Mouse (Mus musculus) liver, embryonic 13.5 days (tissue): ENCODE results near the gene Cfl2. TPM values are rescaled to one million over a fixed set of nuclear protein-coding genes. Genes with fewer than 3 reads are reported as not detected.

Experiments
- ATAC-seq: fragments of 200-750 bp; cut with Nextera tagmentation; 2 replicates; pipeline ENCODE4 v1.8.0; 2017; ENCODE audit warnings: low read depth, mild to moderate bottlenecking, moderate number of reproducible peaks, moderate library complexity
- DNase-seq: peaks from one replicate; pipeline ENCODE4 v3.0.0; 2022
- H3K27ac ChIP-seq: fragments of 300-500 bp; sonication (generic); 2 replicates; pipeline ENCODE4 v1.5.1; 2015; ENCODE audit warnings: moderate library complexity, mild to moderate bottlenecking, inconsistent platforms
- H3K27me3 ChIP-seq: fragments of 300-500 bp; sonication (generic); 2 replicates; pipeline ENCODE4 v1.6.1; 2015; ENCODE audit warnings: mild to moderate bottlenecking, inconsistent platforms
- H3K36me3 ChIP-seq: fragments of 300-500 bp; sonication (generic); 2 replicates; pipeline ENCODE4 v1.6.1; 2015; ENCODE audit warnings: mild to moderate bottlenecking, inconsistent platforms
- H3K4me1 ChIP-seq: fragments of 300-500 bp; sonication (generic); replicated peaks from 2 replicates; pipeline ENCODE4 v1.6.1; 2015; ENCODE audit warnings: inconsistent platforms
- H3K4me2 ChIP-seq: fragments of 300-500 bp; sonication (generic); 2 replicates; pipeline ENCODE4 v1.6.1; 2015; ENCODE audit warnings: inconsistent platforms, mild to moderate bottlenecking, moderate library complexity
- H3K4me3 ChIP-seq: fragments of 300-500 bp; sonication (generic); replicated peaks from 2 replicates; pipeline ENCODE4 v1.5.1; 2015; ENCODE audit warnings: mild to moderate bottlenecking, inconsistent platforms
- H3K9ac ChIP-seq: fragments of 300-500 bp; sonication (generic); 2 replicates; pipeline ENCODE4 v1.6.1; 2015; ENCODE audit warnings: mild to moderate bottlenecking, inconsistent platforms
- H3K9me3 ChIP-seq: fragments of 300-500 bp; sonication (generic); replicated peaks from 2 replicates; pipeline ENCODE4 v1.6.1; 2016; ENCODE audit warnings: inconsistent platforms
- WGBS: fragments of 180-500 bp; shearing (Covaris S2); methylation state at CpG from one replicate; pipeline ENCODE4 v1.1.7; 2015; ENCODE audit not compliant: insufficient replicate concordance; 5-methylcytosine and 5-hydroxymethylcytosine counted together
- polyA plus RNA-seq: library from polyadenylated mRNA; unstranded; fragments of >200 nt; fragmentation: Nextera tagmentation; extraction: Ambion mirVana; gene quantifications from 2 replicates; pipeline ENCODE4 v1.2.1, GENCODE M21; 2015

Cfl2 gene
- polyA plus RNA-seq, 1 experiment from 2014 or later, result 37.1 TPM

DNA sequence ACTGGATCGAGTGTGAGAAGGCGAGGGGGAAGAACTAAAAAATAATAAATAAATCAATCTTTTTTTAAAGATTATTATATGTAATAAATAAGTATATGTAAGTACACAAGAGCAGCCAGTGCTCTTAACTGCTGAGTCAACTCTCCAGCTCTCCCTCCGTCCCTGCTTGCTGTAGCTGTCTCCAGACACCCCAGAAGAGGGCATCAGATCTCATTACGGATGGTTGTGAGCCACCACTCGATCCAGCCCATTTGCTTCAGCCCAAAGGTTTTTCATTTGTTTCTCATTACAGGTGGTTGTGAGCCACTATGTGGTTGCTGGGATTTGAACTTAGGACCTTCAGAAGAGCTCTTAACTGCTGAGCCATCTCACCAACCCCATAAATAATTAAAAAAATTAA lies 32.8 kb downstream of the Cfl2 start:
- Histone ChIP-seq H3K36me3 (no peaks in the 10 kb centered on the region), H3K27ac (no peak overlapping the region), H3K9me3 (no peaks in the 10 kb centered on the region), H3K4me2 (no peak overlapping the region), H3K4me1 (peaks cover 2% of the 10 kb centered on the region), H3K27me3 (no peaks in the 10 kb centered on the region), H3K4me3 (no peak overlapping the region), H3K9ac (no peak overlapping the region)
- no peak for ATAC-seq
- DNase-seq, result no peak
- 46% methylated on average over 5 of the region's 5 CpGs for WGBS

DNA sequence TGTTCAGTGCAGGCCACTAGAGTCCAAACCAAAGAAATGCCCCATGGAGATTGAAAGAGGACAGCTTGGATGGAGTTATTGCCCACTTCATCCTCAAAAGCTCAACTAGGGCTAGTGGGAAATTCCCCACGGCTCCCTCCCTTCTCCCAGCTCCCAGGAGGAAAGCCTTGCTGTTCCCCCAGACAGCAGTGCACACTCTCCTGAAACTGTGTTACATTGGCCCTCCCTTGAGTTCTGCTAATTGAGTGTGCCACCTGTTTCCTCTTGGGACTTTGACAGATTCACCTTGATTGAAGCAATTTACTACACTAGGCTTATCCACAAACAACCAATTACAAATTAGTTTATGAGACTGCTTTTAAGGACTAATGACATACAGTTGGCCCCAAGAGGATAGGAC lies 34.6 kb downstream of the Cfl2 start:
- H3K4me1 ChIP-seq, result 0 out of 2 replicates have a peak, but pooled peaks cover under 1% of the 10 kb centered on the region
- no peaks in the 10 kb centered on the region for H3K36me3 ChIP-seq
- no peaks in the 10 kb centered on the region for H3K27me3 ChIP-seq
- no peaks in the 10 kb centered on the region for H3K9me3 ChIP-seq
- H3K4me2 ChIP-seq, result no peak overlapping the region
- no peak overlapping the region for H3K9ac ChIP-seq
- no peak overlapping the region for H3K4me3 ChIP-seq
- H3K27ac ChIP-seq, result no peak overlapping the region
- DNase-seq (no peak), ATAC-seq (no peak)
- WGBS, result 58% methylated on average over 1 of the region's 1 CpGs

- Histone ChIP-seq H3K27me3 (no peaks in the 10 kb centered on the region), H3K4me2 (no peak overlapping the region), H3K36me3 (no peaks in the 10 kb centered on the region), H3K9me3 (no peaks in the 10 kb centered on the region), H3K4me1 (peaks cover 5% of the 10 kb centered on the region; the same call in 1 of the 2 replicates), H3K4me3 (no peak overlapping the region), H3K27ac (no peak overlapping the region), H3K9ac (no peak overlapping the region)
- WGBS, result 82% methylated on average over 3 of the region's 3 CpGs
- DNase-seq (no peak), ATAC-seq (no peak)
These were observed 37.5 kb downstream of the Cfl2 start for GRCm38 (mm10) chr12:54825202-54825601.

GRCm38 (mm10) chr12:54822836-54823426 lies 39.7 kb downstream of the Cfl2 start:
- no peaks in the 10 kb centered on the region for H3K36me3 ChIP-seq
- DNase-seq, result no peak
- H3K9me3 ChIP-seq, result no peaks in the 10 kb centered on the region
- WGBS, result 50% methylated on average over 4 of the region's 4 CpGs
- H3K27me3 ChIP-seq, result no peaks in the 10 kb centered on the region
- no peak overlapping the region for H3K4me2 ChIP-seq
- no peak overlapping the region for H3K4me3 ChIP-seq
- peaks cover 16% of the 10 kb centered on the region for H3K4me1 ChIP-seq
- H3K9ac ChIP-seq, result no peak overlapping the region
- H3K27ac ChIP-seq, result no peak overlapping the region
- no peak for ATAC-seq

DNA sequence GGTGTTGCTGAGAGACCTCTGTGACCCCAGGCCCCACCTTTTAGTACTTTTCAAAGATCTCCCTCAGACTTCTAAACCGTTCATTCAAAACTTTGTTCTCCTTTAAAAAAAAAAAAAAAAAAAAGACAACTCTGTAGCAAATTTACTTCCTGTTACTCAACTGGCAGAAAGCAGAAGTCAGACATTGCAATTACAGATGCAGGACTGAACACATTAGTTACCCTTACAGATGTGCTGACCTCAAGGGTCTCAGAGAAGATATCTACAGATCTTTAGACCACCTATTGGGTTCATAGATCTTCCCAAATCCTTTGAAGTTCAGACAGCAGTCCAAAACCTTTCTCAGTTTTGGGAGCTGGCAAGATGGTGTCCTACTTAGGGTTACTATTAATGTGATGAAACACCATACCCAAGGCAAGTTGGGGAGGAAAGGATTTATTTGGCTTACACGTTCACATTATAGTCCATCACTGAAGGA lies 42.0 kb downstream of the Cfl2 start:
- Histone ChIP-seq H3K27me3 (no peaks in the 10 kb centered on the region), H3K4me3 (no peak overlapping the region)

DNA sequence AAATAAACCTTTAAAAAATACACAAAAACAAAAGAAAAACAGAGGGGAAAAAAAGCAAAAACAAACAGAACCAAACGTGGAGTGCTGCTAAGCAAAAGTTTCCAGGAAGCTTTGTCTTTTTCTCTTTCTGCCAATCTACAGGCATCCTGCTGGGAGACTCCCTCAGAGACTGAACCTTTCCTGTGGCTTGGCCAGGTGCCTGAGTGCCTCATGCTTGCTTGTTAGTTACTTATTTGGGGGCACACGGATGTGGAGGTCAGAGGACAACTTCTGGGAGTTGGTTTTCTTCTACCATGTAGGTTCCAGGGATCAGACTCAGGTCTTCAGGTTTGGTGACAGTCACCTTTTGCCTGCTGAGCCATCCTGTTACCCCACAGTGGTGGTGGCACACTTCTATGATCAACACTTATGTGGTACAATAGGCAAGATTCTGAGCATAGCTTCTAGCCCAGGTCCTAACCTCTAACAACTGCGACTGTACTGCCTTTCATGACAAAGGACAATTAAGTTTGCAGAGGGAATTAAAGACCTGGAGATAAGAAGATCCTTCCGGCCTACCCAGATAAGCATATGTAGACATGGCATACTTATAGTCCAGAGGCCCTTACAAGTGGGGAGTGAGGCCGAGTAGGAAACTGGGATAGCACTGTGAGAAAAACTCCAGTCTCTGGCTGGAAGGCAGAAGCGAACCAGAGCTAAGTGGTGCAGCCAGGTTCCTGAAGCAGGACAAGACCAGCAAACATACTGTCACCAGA lies 43.3 kb downstream of the Cfl2 start:
- H3K27ac ChIP-seq, result no peak overlapping the region
- no peak overlapping the region for H3K4me2 ChIP-seq
- H3K27me3 ChIP-seq, result no peaks in the 10 kb centered on the region
- DNase-seq (no peak), ATAC-seq (no peak)
- H3K9me3 ChIP-seq, result no peaks in the 10 kb centered on the region
- H3K36me3 ChIP-seq, result no peaks in the 10 kb centered on the region
- no peak overlapping the region for H3K9ac ChIP-seq
- H3K4me3 ChIP-seq, result no peak overlapping the region
- 40% methylated on average over 6 of the region's 6 CpGs for WGBS
- peaks cover 16% of the 10 kb centered on the region for H3K4me1 ChIP-seq

More for the DNA sequence above, 42.0 kb downstream of the Cfl2 start:
- peak overlapping the region; percentile 18; the same call in 1 of the 2 replicates for H3K27ac ChIP-seq
- WGBS, result 23% methylated on average over 2 of the region's 2 CpGs
- ATAC-seq (no peak), DNase-seq (no peak)
- H3K9me3 ChIP-seq, result no peaks in the 10 kb centered on the region
- no peak overlapping the region for H3K9ac ChIP-seq
- H3K36me3 ChIP-seq, result no peaks in the 10 kb centered on the region
- H3K4me2 ChIP-seq, result no peak overlapping the region
- peaks cover 16% of the 10 kb centered on the region for H3K4me1 ChIP-seq

- no peak overlapping the region for H3K4me2 ChIP-seq
- H3K4me3 ChIP-seq, result no peak overlapping the region
- ATAC-seq (no peak), DNase-seq (no peak)
- 65% methylated on average over 2 of the region's 2 CpGs for WGBS
- H3K27me3 ChIP-seq, result no peaks in the 10 kb centered on the region
- H3K4me1 ChIP-seq, result no peaks in the 10 kb centered on the region; the same call in 1 of the 2 replicates
- no peak overlapping the region for H3K27ac ChIP-seq
- no peaks in the 10 kb centered on the region for H3K9me3 ChIP-seq
- no peaks in the 10 kb centered on the region for H3K36me3 ChIP-seq
- no peak overlapping the region for H3K9ac ChIP-seq
These were observed 52.5 kb downstream of the Cfl2 start for GRCm38 (mm10) chr12:54810142-54810541.

Other genes starting within 250 kb of the Cfl2 start
- 61.4 and 67.2 TPM in 2 replicates for gene Sptssa, start 206.3 kb downstream of the Cfl2 start, polyA plus RNA-seq
- gene Eapp, start 167.0 kb downstream of the Cfl2 start, polyA plus RNA-seq, result 50.0 and 50.3 TPM in 2 replicates
- 60.1 and 72.8 TPM in 2 replicates for gene Snx6, start 67.2 kb downstream of the Cfl2 start, polyA plus RNA-seq
- gene Gm20403, start 123.7 kb upstream of the Cfl2 start, polyA plus RNA-seq, result not detected in 2 replicates
- 32.3 and 38.0 TPM in 2 replicates for gene Baz1a, start 151.5 kb upstream of the Cfl2 start, polyA plus RNA-seq
- gene 2700097O09Rik, start 217.2 kb upstream of the Cfl2 start, polyA plus RNA-seq, result 30.6 and 32.9 TPM in 2 replicates
- 94.7 and 121 TPM in 2 replicates for gene Srp54a, start 217.4 kb upstream of the Cfl2 start, polyA plus RNA-seq